Mouse (Mus musculus) liver, postnatal 0 days (tissue): ENCODE data around the gene Icam1. TPM values are rescaled to one million over a fixed set of nuclear protein-coding genes. Genes with fewer than 3 reads are reported as not detected.
A peak's percentile ranks its signal among the peaks of the same experiment; 100 is the strongest.
"Not testable (repeated sequence)": the region's sequence is repeated elsewhere in the genome, so short reads cannot be mapped to it uniquely, and the experiment has no call there.

Experiments used
- ATAC-seq: fragments of 200-750 bp; cut with Nextera tagmentation; 2 replicates; pipeline ENCODE4 v1.8.0; 2017; ENCODE audit warnings: mild to moderate bottlenecking, moderate library complexity
- DNase-seq: peaks from one replicate; pipeline ENCODE4 v3.0.0-alpha.2; 2016
- H3K27ac ChIP-seq: fragments of 300-500 bp; sonication (generic); 2 replicates; pipeline ENCODE4 v1.5.1; 2014; ENCODE audit warnings: antibody characterized with exemption, moderate library complexity, mild to moderate bottlenecking, low read depth
- H3K27me3 ChIP-seq: fragments of 300-500 bp; sonication (generic); 2 replicates; pipeline ENCODE4 v1.6.1; 2014; ENCODE audit warnings: low read length, control low read depth, mixed read lengths; ENCODE audit not compliant: insufficient read depth
- H3K36me3 ChIP-seq: fragments of 300-500 bp; sonication (generic); replicated peaks from 2 replicates; pipeline ENCODE4 v1.6.1; 2014; ENCODE audit warnings: mild to moderate bottlenecking, control low read depth, low read length, moderate library complexity, mixed read lengths; ENCODE audit not compliant: insufficient read depth
- H3K4me1 ChIP-seq: fragments of 300-500 bp; sonication (generic); 2 replicates; pipeline ENCODE4 v1.6.1; 2014; ENCODE audit warnings: antibody characterized with exemption, mild to moderate bottlenecking, control low read depth; ENCODE audit not compliant: insufficient read depth
- H3K4me2 ChIP-seq: fragments of 300-500 bp; sonication (generic); 2 replicates; pipeline ENCODE4 v1.6.1; 2014; ENCODE audit warnings: low read depth, mild to moderate bottlenecking, low read length, moderate library complexity, mixed read lengths
- H3K4me3 ChIP-seq: fragments of 300-500 bp; sonication (generic); 2 replicates; pipeline ENCODE4 v1.5.1; 2014; ENCODE audit warnings: low read depth, low read length
- H3K9ac ChIP-seq: fragments of 300-500 bp; sonication (generic); replicated peaks from 2 replicates; pipeline ENCODE4 v1.6.1; 2014; ENCODE audit warnings: mild to moderate bottlenecking, moderate library complexity
- H3K9me3 ChIP-seq: fragments of 300-500 bp; sonication (generic); 2 replicates; pipeline ENCODE4 v1.6.1; 2016; ENCODE audit warnings: mild to moderate bottlenecking, control low read depth, low read length, mixed read lengths
- CTCF ChIP-seq: sonication (generic); IDR thresholded peaks from 2 replicates; pipeline ENCODE4 v1.5.1; 2016; ENCODE audit warnings: antibody characterized with exemption, low read depth
- EP300 ChIP-seq: IDR thresholded peaks from 2 replicates; pipeline ENCODE4 v1.6.1; 2016; ENCODE audit warnings: antibody characterized with exemption, low read depth, mild to moderate bottlenecking
- WGBS: fragments of 180-500 bp; shearing (Covaris S2); extraction: QIAGEN DNeasy Blood & Tissue Kit; methylation state at CpG from one replicate; pipeline ENCODE4 v1.1.7; 2014; ENCODE audit not compliant: insufficient replicate concordance; 5-methylcytosine and 5-hydroxymethylcytosine counted together
- polyA plus RNA-seq: library from polyadenylated mRNA; unstranded; fragments of >200 nt; fragmentation: Nextera tagmentation; extraction: Ambion mirVana; gene quantifications from 2 replicates; pipeline ENCODE4 v1.2.1, GENCODE M21; 2015

Icam1 gene
- polyA plus RNA-seq, 1 experiment from 2014 or later, result 12.7 TPM

GRCm38 (mm10) chr9:21035586-21035985 lies 19.8 kb downstream of the Icam1 start:
- Histone ChIP-seq H3K9me3 (no peaks in the 10 kb centered on the region), H3K4me1 (peaks cover 47% of the 10 kb centered on the region), H3K27me3 (peaks cover 85% of the 10 kb centered on the region), H3K9ac (no peak overlapping the region), H3K27ac (no peak overlapping the region), H3K4me2 (no peak overlapping the region), H3K36me3 (no peaks in the 10 kb centered on the region), H3K4me3 (no peak overlapping the region)
- DNase-seq (no peak), ATAC-seq (no peak)
- TF ChIP-seq EP300, result no peak
- no peak for TF ChIP-seq CTCF
- 31% methylated on average over 9 of the region's 9 CpGs for WGBS

GRCm38 (mm10) chr9:21036161-21036560 lies 20.4 kb downstream of the Icam1 start:
- Histone ChIP-seq H3K4me1 (peaks cover 44% of the 10 kb centered on the region), H3K9ac (no peak overlapping the region), H3K4me3 (no peak overlapping the region), H3K27me3 (peaks cover 85% of the 10 kb centered on the region), H3K36me3 (no peaks in the 10 kb centered on the region), H3K4me2 (no peak overlapping the region), H3K9me3 (no peaks in the 10 kb centered on the region), H3K27ac (no peak overlapping the region)
- no peak for ATAC-seq
- WGBS, result 9% methylated on average over 20 of the region's 20 CpGs
- no peak for DNase-seq
- TF ChIP-seq EP300 (no peak), CTCF (no peak)

- TF ChIP-seq EP300, result no peak
- TF ChIP-seq CTCF, result no peak
- ATAC-seq, result no peak
- Histone ChIP-seq H3K9ac (no peak overlapping the region), H3K27ac (no peak overlapping the region), H3K36me3 (no peaks in the 10 kb centered on the region), H3K4me2 (no peak overlapping the region), H3K27me3 (peaks cover 82% of the 10 kb centered on the region), H3K4me1 (peaks cover 39% of the 10 kb centered on the region), H3K4me3 (no peak overlapping the region), H3K9me3 (no peaks in the 10 kb centered on the region)
- DNase-seq, result no peak
- 4% methylated on average over 22 of the region's 22 CpGs for WGBS
Observed at GRCm38 (mm10) chr9:21036666-21037065, 20.9 kb downstream of the Icam1 start.

GRCm38 (mm10) chr9:21037481-21037891 lies 21.7 kb downstream of the Icam1 start:
- Histone ChIP-seq H3K4me1 (peaks cover 31% of the 10 kb centered on the region), H3K36me3 (no peaks in the 10 kb centered on the region), H3K4me3 (peak overlapping the region; percentile 29), H3K9me3 (no peaks in the 10 kb centered on the region), H3K4me2 (peak overlapping the region; percentile 51), H3K27ac (no peak overlapping the region), H3K27me3 (peaks cover 74% of the 10 kb centered on the region), H3K9ac (no peak overlapping the region)
- no peak for TF ChIP-seq CTCF
- no peak for TF ChIP-seq EP300
- no peak for ATAC-seq
- 4% methylated on average over 30 of the region's 31 CpGs for WGBS
- peak; percentile 29 for DNase-seq

GRCm38 (mm10) chr9:21039779-21040178 lies 24.0 kb downstream of the Icam1 start:
- WGBS, result 56% methylated on average over 3 of the region's 3 CpGs
- TF ChIP-seq CTCF, result no peak
- TF ChIP-seq EP300, result no peak
- H3K4me1 ChIP-seq, result peaks cover 16% of the 10 kb centered on the region
- no peak for DNase-seq
- H3K9me3 ChIP-seq, result no peaks in the 10 kb centered on the region
- peak; percentile 74 for ATAC-seq
- H3K27me3 ChIP-seq, result peaks cover 51% of the 10 kb centered on the region
- H3K9ac ChIP-seq, result no peak overlapping the region
- no peak overlapping the region for H3K27ac ChIP-seq
- no peak overlapping the region for H3K4me3 ChIP-seq
- H3K4me2 ChIP-seq, result no peak overlapping the region
- H3K36me3 ChIP-seq, result no peaks in the 10 kb centered on the region

- no peak overlapping the region for H3K27ac ChIP-seq
- no peak overlapping the region for H3K9ac ChIP-seq
- DNase-seq, result no peak
- H3K36me3 ChIP-seq, result no peaks in the 10 kb centered on the region
- H3K27me3 ChIP-seq, result peaks cover 36% of the 10 kb centered on the region
- peaks cover 14% of the 10 kb centered on the region for H3K4me1 ChIP-seq
- H3K9me3 ChIP-seq, result no peaks in the 10 kb centered on the region
- no peak for ATAC-seq
- H3K4me2 ChIP-seq, result no peak overlapping the region
- no peak overlapping the region for H3K4me3 ChIP-seq
- TF ChIP-seq EP300, result no peak
- TF ChIP-seq CTCF, result no peak
- 46% methylated on average over 4 of the region's 4 CpGs for WGBS
Observed at GRCm38 (mm10) chr9:21041308-21041707, 25.5 kb downstream of the Icam1 start.

- peaks cover 4% of the 10 kb centered on the region for H3K4me1 ChIP-seq
- WGBS, result 66% methylated on average over 4 of the region's 4 CpGs
Observed at GRCm38 (mm10) chr9:21043563-21043962, 27.8 kb downstream of the Icam1 start.

GRCm38 (mm10) chr9:21044785-21045184 lies 29.0 kb downstream of the Icam1 start:
- WGBS, result 65% methylated on average over 1 of the region's 1 CpGs
- H3K4me1 ChIP-seq, ATAC-seq: not testable (repeated sequence)

More at GRCm38 (mm10) chr9:21043563-21043962, 27.8 kb downstream of the Icam1 start:
- ATAC-seq (no peak), DNase-seq (no peak)
- Histone ChIP-seq H3K4me3 (no peak overlapping the region), H3K27me3 (peaks cover 13% of the 10 kb centered on the region), H3K36me3 (no peaks in the 10 kb centered on the region), H3K4me2 (no peak overlapping the region), H3K27ac (no peak overlapping the region), H3K9me3 (no peaks in the 10 kb centered on the region), H3K9ac (no peak overlapping the region)
- TF ChIP-seq CTCF (no peak), EP300 (no peak)

More at GRCm38 (mm10) chr9:21044785-21045184, 29.0 kb downstream of the Icam1 start:
- not testable (repeated sequence) for H3K9ac ChIP-seq, H3K4me3 ChIP-seq, H3K36me3 ChIP-seq, H3K27ac ChIP-seq, DNase-seq, H3K27me3 ChIP-seq, H3K9me3 ChIP-seq, H3K4me2 ChIP-seq
